Mouse (Mus musculus): ENCODE measurements at regions not wholly inside any gene's neighbourhood (a gene's known extent, or its start where the extent isn't known, plus 50 kb on each side); places are given as distances from the start of the nearest gene placed in this dataset.

GRCm38 (mm10) chr13:60319268-60319667 lies 142.1 kb upstream of the Gas1 start:
- TF ChIP-seq CTCF (IDR thresholded peaks at IDR 0.05; ENCODE audit: borderline replicate concordance, extremely low read depth, insufficient read depth, insufficient read length) (no peak), POLR2A (IDR thresholded peaks at IDR 0.05; ENCODE audit: borderline replicate concordance, extremely low read depth, insufficient read depth, insufficient read length, poor library complexity, severe bottlenecking) (no peak)
